Mouse (Mus musculus) heart, postnatal 0 days (tissue): ENCODE results near the gene Mtg2. TPM values are rescaled to one million over a fixed set of nuclear protein-coding genes. Genes with fewer than 3 reads are reported as not detected.

ENCODE experiments used
- ATAC-seq: fragments of 200-750 bp; cut with Nextera tagmentation; 2 replicates; pipeline ENCODE4 v1.8.0; 2017; ENCODE audit warnings: low read depth, moderate number of reproducible peaks, moderate library complexity; ENCODE audit not compliant: insufficient read depth
- DNase-seq: peaks from one replicate; pipeline ENCODE4 v3.0.0-alpha.2; 2016; ENCODE audit warnings: low spot score
- H3K27ac ChIP-seq: fragments of 300-500 bp; sonication (generic); 2 replicates; pipeline ENCODE4 v1.5.1; 2014; ENCODE audit warnings: low read depth, mild to moderate bottlenecking
- H3K27me3 ChIP-seq: fragments of 300-500 bp; sonication (generic); 2 replicates; pipeline ENCODE4 v1.6.1; 2014; ENCODE audit warnings: low read length, mixed read lengths; ENCODE audit not compliant: control insufficient read depth, insufficient read depth
- H3K36me3 ChIP-seq: fragments of 300-500 bp; sonication (generic); replicated peaks from 2 replicates; pipeline ENCODE4 v1.6.1; 2014; ENCODE audit warnings: low read length, mixed read lengths; ENCODE audit not compliant: control insufficient read depth, insufficient read depth
- H3K4me1 ChIP-seq: fragments of 300-500 bp; sonication (generic); 2 replicates; pipeline ENCODE4 v1.6.1; 2014; ENCODE audit warnings: antibody characterized with exemption; ENCODE audit not compliant: control insufficient read depth, insufficient read depth
- H3K4me2 ChIP-seq: fragments of 300-500 bp; sonication (generic); 2 replicates; pipeline ENCODE4 v1.6.1; 2014; ENCODE audit warnings: low read depth, mild to moderate bottlenecking, low read length, moderate library complexity
- H3K4me3 ChIP-seq: fragments of 300-500 bp; sonication (generic); 2 replicates; pipeline ENCODE4 v1.5.1; 2014; ENCODE audit warnings: low read depth, low read length
- H3K9ac ChIP-seq: fragments of 300-500 bp; sonication (generic); replicated peaks from 2 replicates; pipeline ENCODE4 v1.6.1; 2014; ENCODE audit warnings: low read depth, low read length, mixed read lengths
- H3K9me3 ChIP-seq: fragments of 300-500 bp; sonication (generic); replicated peaks from 2 replicates; pipeline ENCODE4 v1.6.1; 2016; ENCODE audit warnings: low read length; ENCODE audit not compliant: control insufficient read depth
- CTCF ChIP-seq: IDR thresholded peaks from 2 replicates; pipeline ENCODE4 v1.5.1; 2016; ENCODE audit warnings: antibody characterized with exemption, control low read depth, low read depth
- EP300 ChIP-seq: IDR thresholded peaks from 2 replicates; pipeline ENCODE4 v1.6.1; 2016; ENCODE audit warnings: antibody characterized with exemption, low read depth
- WGBS: fragments of 180-500 bp; shearing (Covaris S2); extraction: QIAGEN DNeasy Blood & Tissue Kit; methylation state at CpG from one replicate; pipeline ENCODE4 v1.1.7; 2014; 5-methylcytosine and 5-hydroxymethylcytosine counted together
- polyA plus RNA-seq: library from polyadenylated mRNA; unstranded; fragments of >200 nt; fragmentation: Nextera tagmentation; extraction: Ambion mirVana; gene quantifications from 2 replicates; pipeline ENCODE4 v1.2.1, GENCODE M21; 2015
- total RNA-seq: library from RNA; depleted of rRNA; stranded (reverse); fragments of >200 nt; gene quantifications from 2 replicates; pipeline ENCODE4 v1.2.3, GENCODE M21; 2014; ENCODE audit warnings: low replicate concordance; rRNA removed

Mtg2 gene
- total RNA-seq (15.7 and 33.9 TPM in 2 replicates), polyA plus RNA-seq (21.3 and 22.9 TPM in 2 replicates)

DNA sequence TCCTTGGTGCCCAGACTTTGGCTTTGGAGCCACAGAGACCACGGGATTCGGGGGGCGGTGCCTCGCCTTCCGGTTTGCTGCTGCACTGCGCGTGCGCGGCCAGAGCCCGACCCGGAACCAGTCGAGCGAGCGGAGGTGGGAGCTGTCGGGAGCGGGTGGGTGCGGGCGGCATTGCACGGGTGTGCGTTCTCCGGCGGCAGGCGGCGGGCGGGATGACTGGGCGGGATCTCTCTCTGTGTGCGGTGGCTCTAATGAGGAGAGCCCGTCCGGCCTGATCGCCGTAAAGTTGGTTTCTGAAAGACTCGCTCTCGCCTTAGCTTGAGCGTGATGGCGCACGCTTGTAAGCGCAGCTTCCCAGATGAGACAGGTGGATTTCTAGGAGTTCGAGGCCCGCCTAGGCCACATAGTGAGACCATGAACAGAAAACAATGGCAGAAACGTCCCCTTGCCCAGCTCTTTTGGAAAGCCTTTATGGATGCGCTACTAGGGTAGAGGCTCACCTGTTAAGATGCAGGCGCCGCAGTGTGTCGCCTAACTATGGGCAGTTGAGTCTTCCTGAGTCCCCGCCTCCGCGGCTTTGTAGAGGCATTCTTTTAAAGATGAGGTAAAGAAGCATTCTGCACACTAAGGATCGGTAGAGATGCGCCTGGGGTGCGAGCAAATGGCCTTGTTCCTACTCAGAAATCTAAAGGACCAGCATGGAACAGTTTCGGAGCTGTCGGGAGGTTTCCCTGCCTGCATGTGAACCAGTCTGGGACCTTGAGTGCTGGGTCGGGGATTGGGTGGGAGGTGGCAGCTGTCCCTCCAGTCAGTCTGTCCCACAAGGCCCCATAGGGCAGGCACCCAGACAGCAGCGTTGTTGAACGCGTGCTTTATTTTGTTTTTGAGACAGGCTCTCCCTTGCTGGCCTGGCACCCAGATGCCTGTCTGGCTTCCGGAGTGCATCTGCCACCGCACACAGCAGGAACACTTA lies at the start of gene Mtg2:
Gene Mtg2, plus strand, starts transcription at position 108 of the 973 bp plus-strand sequence.
- Histone ChIP-seq H3K4me2 (peak within 1 kb of the TSS; percentile 73), H3K36me3 (0 out of 2 replicates have a peak, but pooled peaks cover 10% of the 10 kb centered on the region), H3K4me1 (peaks cover 14% of the 10 kb centered on the region), H3K4me3 (peak within 1 kb of the TSS; percentile 78), H3K9ac (peak within 1 kb of the TSS; percentile 61), H3K27me3 (no peaks in the 10 kb centered on the region), H3K9me3 (no peaks in the 10 kb centered on the region), H3K27ac (peak within 1 kb of the TSS; percentile 78)
- ATAC-seq (peak; percentile 97), DNase-seq (peak; percentile 92)
- TF ChIP-seq CTCF (no peak), EP300 (peak; percentile 53; the same call in 1 of the 2 replicates)
- WGBS: 5% methylated on average over 58 of the region's 58 CpGs

DNA sequence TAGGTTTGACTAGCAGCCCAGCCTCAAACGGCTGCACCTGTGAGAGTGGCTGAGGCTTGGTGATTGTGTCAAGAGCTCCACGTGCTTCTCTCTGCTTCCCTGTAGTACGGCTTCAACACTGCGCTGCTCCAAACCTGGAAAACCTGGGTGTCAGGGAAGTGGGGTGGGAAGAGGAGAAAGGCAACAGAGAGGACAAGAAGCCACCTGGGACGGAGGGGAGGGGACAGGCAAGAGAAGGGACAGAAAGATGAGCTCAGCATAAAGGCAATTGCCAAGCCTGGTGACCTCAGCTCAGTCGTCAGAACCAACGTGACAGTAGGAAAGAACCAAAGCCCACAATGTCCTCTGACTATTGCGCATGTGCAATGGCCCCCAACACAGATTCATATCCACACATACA lies 49.5 kb upstream of the Mtg2 start:
- no peak for ATAC-seq
- Histone ChIP-seq H3K36me3 (no peaks in the 10 kb centered on the region), H3K27me3 (no peaks in the 10 kb centered on the region), H3K4me3 (no peak overlapping the region), H3K9me3 (no peaks in the 10 kb centered on the region), H3K4me1 (peaks cover 11% of the 10 kb centered on the region; the same call in 1 of the 2 replicates), H3K9ac (no peak overlapping the region), H3K4me2 (no peak overlapping the region), H3K27ac (no peak overlapping the region)
- no peak for TF ChIP-seq CTCF
- 71% methylated on average over 8 of the region's 8 CpGs for WGBS
- no peak for DNase-seq

DNA sequence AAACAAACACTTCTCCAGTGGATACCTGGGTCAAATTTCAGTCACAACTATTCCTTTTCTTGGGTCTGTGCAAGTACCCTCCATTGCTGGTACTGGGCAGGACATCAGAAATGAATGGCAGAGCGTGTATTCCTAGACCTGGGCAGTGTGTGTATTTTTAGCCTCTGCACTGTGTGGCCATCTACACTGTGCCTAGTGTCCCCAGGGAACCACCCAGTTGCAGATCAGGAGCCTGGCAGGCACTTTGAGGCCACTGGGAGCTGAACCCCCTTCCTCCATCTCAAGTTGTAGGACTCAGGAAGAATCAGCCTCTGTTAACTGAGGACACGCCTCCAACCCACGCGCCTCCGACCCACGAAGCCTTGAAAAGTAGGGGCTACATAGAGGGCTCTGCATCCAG lies 47.6 kb upstream of the Mtg2 start:
- Histone ChIP-seq H3K4me3 (no peak overlapping the region), H3K4me2 (no peak overlapping the region), H3K27ac (no peak overlapping the region), H3K27me3 (no peaks in the 10 kb centered on the region), H3K36me3 (no peaks in the 10 kb centered on the region; the same call in 1 of the 2 replicates), H3K9ac (no peak overlapping the region), H3K4me1 (peaks cover 28% of the 10 kb centered on the region), H3K9me3 (no peaks in the 10 kb centered on the region)
- no peak for DNase-seq
- WGBS: 43% methylated on average over 6 of the region's 6 CpGs
- TF ChIP-seq EP300 (no peak), CTCF (no peak)
- no peak for ATAC-seq

DNA sequence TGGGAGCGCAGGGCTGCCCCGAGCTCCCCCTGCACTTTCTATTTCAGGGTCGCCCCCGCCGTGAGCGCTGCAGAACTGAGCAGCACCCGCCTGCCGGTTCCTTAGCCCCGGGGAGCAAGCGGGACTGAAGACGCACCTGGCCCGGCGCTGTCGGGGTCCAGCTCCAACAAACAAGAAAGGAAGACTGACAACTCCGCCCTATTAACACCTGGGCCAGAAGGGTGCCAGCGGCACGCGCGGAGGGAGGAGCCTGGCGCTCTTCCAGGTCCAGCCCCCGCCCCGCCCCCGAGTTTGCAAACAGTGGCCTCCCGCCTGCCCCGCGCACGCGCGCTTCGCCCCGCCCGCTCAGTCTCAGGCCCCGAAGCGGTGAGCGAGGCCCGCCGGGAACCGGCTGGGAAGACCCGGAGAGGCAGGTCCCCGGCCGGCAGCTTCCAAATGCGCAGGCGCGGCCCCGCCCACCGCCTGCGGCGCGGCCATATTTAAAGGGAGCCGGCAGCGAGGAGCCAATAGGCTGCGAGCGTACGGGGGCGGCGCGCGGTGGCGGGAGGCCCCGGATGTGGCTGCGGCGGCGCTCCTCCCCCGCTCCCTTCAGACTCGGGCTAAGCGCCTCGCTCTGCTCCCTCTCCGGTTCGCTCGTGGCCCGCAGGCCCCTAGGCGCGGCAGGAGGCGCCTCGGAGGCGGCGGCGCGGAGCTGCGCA lies 45.8 kb upstream of the Mtg2 start, which contains the start of gene Lsm14b:
Gene Lsm14b, plus strand, starts transcription at position 587 of the 698 bp plus-strand sequence.
- H3K27ac ChIP-seq: peak within 1 kb of the TSS; percentile 96
- DNase-seq (peak; percentile 96), ATAC-seq (peak; percentile 93)
- WGBS: under 1% methylated on average over 69 of the region's 80 CpGs
- TF ChIP-seq CTCF (no peak), EP300 (0 out of 2 replicates have a peak, but pooled peaks have one; percentile 31)
- no peaks in the 10 kb centered on the region for H3K27me3 ChIP-seq
- H3K36me3 ChIP-seq: peaks cover 17% of the 10 kb centered on the region
- no peaks in the 10 kb centered on the region for H3K9me3 ChIP-seq
- peak within 1 kb of the TSS; percentile 88 for H3K9ac ChIP-seq
- peak within 1 kb of the TSS; percentile 91 for H3K4me2 ChIP-seq
- peaks cover 37% of the 10 kb centered on the region for H3K4me1 ChIP-seq
- H3K4me3 ChIP-seq: peak within 1 kb of the TSS; percentile 84

DNA sequence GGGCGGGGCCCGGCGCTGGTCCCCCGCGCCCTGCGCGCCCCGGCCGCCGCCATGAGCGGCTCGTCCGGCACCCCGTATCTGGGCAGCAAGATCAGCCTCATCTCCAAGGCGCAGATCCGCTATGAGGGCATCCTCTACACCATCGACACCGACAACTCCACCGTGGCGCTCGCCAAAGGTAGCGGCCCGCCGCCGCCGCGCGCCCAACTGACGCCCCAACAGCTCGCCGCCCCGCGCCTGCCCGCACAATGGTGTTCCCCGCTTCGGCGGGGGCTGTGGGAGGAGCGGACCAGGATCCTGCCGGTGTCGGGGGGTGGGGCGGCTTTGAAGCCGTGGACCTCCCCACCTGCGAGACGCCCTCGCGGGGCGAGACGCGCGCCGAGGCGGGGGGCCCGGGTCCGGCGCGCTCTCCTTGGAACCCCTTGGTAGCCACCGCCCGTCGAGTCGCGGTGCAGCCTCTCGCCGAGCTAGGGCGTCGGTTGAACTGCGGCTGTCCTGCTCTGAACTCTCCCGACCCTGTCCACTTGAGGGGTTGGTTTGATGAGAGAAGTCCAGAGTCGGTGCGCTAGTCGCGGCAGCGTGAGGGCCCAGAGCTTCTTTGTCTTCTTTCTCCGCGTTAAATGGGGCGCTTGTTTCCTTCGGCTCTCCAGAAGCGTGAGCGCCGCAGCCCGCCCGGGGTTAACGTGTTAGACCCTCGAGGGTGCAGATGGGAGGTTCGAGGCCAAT lies 45.1 kb upstream of the Mtg2 start:
- peak; percentile 7; the same call in 1 of the 2 replicates for ATAC-seq
- Histone ChIP-seq H3K4me3 (peak overlapping the region; percentile 84), H3K27ac (peak overlapping the region; percentile 96), H3K9me3 (no peaks in the 10 kb centered on the region), H3K4me2 (peak overlapping the region; percentile 91), H3K36me3 (peaks cover 24% of the 10 kb centered on the region), H3K4me1 (peaks cover 37% of the 10 kb centered on the region), H3K27me3 (no peaks in the 10 kb centered on the region), H3K9ac (peak overlapping the region; percentile 88)
- 1% methylated on average over 49 of the region's 84 CpGs for WGBS
- TF ChIP-seq EP300 (no peak), CTCF (no peak)
- no peak for DNase-seq
